ENCODE assay signal across 10 mouse cellular contexts in the genomic region with DNA sequence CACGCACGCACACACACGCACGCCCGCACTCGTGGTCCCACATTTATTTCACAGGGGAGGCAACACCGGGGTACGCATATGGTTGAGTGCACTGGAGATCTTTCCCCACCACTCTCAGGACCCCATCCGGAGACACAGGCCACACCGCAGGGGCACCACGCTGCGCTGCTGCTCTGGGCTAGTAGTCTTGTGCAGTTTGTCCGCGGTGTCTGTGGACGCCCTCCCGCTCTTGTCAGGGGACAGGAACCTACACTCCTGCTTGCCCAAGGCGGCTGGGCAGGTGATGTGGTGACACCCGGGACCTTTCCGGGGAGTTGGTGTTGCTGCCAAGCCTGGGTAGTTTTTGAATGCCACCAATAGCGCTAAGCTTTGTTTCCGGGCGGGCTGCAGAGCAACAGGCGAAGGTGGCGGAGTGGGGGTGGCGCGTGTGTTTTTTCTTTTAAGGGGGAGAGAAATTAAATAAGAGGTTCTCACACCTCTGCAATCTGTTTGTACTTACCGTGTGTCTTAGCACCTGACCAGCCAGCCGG. TPM values are rescaled to one million over a fixed set of nuclear protein-coding genes. Genes with fewer than 3 reads are reported as not detected.
A peak's percentile ranks its signal among the peaks of the same experiment; 100 is the strongest.
DNase-seq lines count a peak whose midpoint lies in the region; ATAC-seq lines count a peak whose summit lies in the region.
"Had no signal": no experiment of that assay in that cellular context is flagged by ENCODE, and none has a peak within 500 bp of the region (broad histone marks: within the 10 kb centered on the region; RNA-seq: fewer than 3 reads in every experiment).

No protein-coding gene starts in this region.

- no peaks in the 10 kb centered on the region for H3K36me3 ChIP-seq in heart, embryonic 13.5 days
- H3K36me3 ChIP-seq in limb, embryonic 13.5 days = no peaks in the 10 kb centered on the region

- peaks cover 100% of the 10 kb centered on the region for H3K27me3 ChIP-seq in heart, embryonic 13.5 days (replicated peaks)
- H3K27me3 ChIP-seq in limb, embryonic 13.5 days = peaks cover 90% of the 10 kb centered on the region

- peak overlapping the region; percentile 72; the same call in 1 of the 2 replicates for H3K4me2 ChIP-seq in heart, embryonic 13.5 days
- peak overlapping the region; percentile 90 for H3K4me2 ChIP-seq in limb, embryonic 13.5 days (replicated peaks)

- H3K9me3 ChIP-seq in heart, embryonic 13.5 days = no peaks in the 10 kb centered on the region
- no peaks in the 10 kb centered on the region for H3K9me3 ChIP-seq in limb, embryonic 13.5 days

- no peak overlapping the region for H3K9ac ChIP-seq in heart, embryonic 13.5 days
- H3K9ac ChIP-seq in limb, embryonic 13.5 days = peak overlapping the region; percentile 72
- H3K9ac ChIP-seq: liver, embryonic 14.5 days had no signal

- H3K27ac ChIP-seq in heart, embryonic 13.5 days (replicated peaks) = no peak overlapping the region
- peak overlapping the region; percentile 59; the same call in 1 of the 2 replicates for H3K27ac ChIP-seq in limb, embryonic 13.5 days
- H3K27ac ChIP-seq: liver, embryonic 14.5 days had no signal

- DNase-seq in heart, adult 8-10 months (ENCODE audit: low spot score) = no peak
- peak; percentile 41 for DNase-seq in thymus, postnatal 4 days
- no peak for DNase-seq in thymus, postnatal 0 days (ENCODE audit: low spot score)
- no peak for DNase-seq in spleen, adult 12 weeks (ENCODE audit: low spot score)
- DNase-seq in left cerebral cortex, postnatal 10 days (ENCODE audit: extremely low spot score in 1 of 2, low spot score in 2 of 2) = no peak
- no peak for DNase-seq in kidney, postnatal 36 days
- DNase-seq: thymus, adult 18-20 months had no signal

- intact Hi-C loops in left cerebral cortex, postnatal 10 days (cut with DNase I) = no loop called here

- H3K4me3 ChIP-seq in heart, embryonic 13.5 days = peak overlapping the region; percentile 49
- H3K4me3 ChIP-seq in limb, embryonic 13.5 days = peak overlapping the region; percentile 63

- peaks cover 50% of the 10 kb centered on the region for H3K4me1 ChIP-seq in heart, embryonic 13.5 days
- H3K4me1 ChIP-seq in limb, embryonic 13.5 days = peaks cover 76% of the 10 kb centered on the region

- 4% methylated on average over 28 of the region's 28 CpGs for WGBS in heart, embryonic 13.5 days
- WGBS in limb, embryonic 13.5 days = 1% methylated on average over 22 of the region's 28 CpGs

- no peak for ATAC-seq in heart, embryonic 13.5 days (ENCODE audit: extremely low read depth, insufficient number of reproducible peaks, low FRiP score, low TSS enrichment)
- ATAC-seq in limb, embryonic 13.5 days (ENCODE audit: low FRiP score, low read depth) = no peak

RNA-seq across cellular contexts. Expression of gene Crlf1, which starts 1.5 kb away (rescaled TPM):
- polyA plus RNA-seq in heart, embryonic 13.5 days (2015; fragmentation: Nextera tagmentation; extraction: Ambion mirVana) = 3.7 and 5.5 TPM in 2 replicates
- total RNA-seq in heart, adult 8-10 months (2022) = under 1 TPM in 2 of 4 experiments, not detected in 2; 0.57 to 0.97 TPM
- polyA plus RNA-seq in thymus, postnatal 0 days (2015; fragmentation: Nextera tagmentation; extraction: Ambion mirVana) = 0.10 and 0.27 TPM in 2 replicates
- polyA plus RNA-seq in limb, embryonic 13.5 days (2015; fragmentation: Nextera tagmentation; extraction: Ambion mirVana) = 83.3 and 85.0 TPM in 2 replicates
- 1 to 10 TPM; 7.0 to 9.5 TPM for total RNA-seq in left cerebral cortex, postnatal 10 days (2021)

RNA-seq across cellular contexts. Expression of gene Tmem59l, which starts 7.3 kb away (rescaled TPM):
- 0.45 and 0.76 TPM in 2 replicates for polyA plus RNA-seq in heart, embryonic 13.5 days (2015; fragmentation: Nextera tagmentation; extraction: Ambion mirVana)
- total RNA-seq in heart, adult 8-10 months (2022) = not detected
- 0.09 and 0.10 TPM in 2 replicates for polyA plus RNA-seq in thymus, postnatal 0 days (2015; fragmentation: Nextera tagmentation; extraction: Ambion mirVana)
- polyA plus RNA-seq in limb, embryonic 13.5 days (2015; fragmentation: Nextera tagmentation; extraction: Ambion mirVana) = 24.2 and 26.6 TPM in 2 replicates
- 100 to 1,000 TPM; 146 to 159 TPM for total RNA-seq in left cerebral cortex, postnatal 10 days (2021)

RNA-seq across cellular contexts. Expression of gene Rex1bd, which starts 12.1 kb away (rescaled TPM):
- polyA plus RNA-seq in heart, embryonic 13.5 days (2015; fragmentation: Nextera tagmentation; extraction: Ambion mirVana) = 116 and 125 TPM in 2 replicates
- total RNA-seq in heart, adult 8-10 months (2022) = 100 to 1,000 TPM; 118 to 133 (median 124) TPM
- polyA plus RNA-seq in thymus, postnatal 0 days (2015; fragmentation: Nextera tagmentation; extraction: Ambion mirVana) = 170 and 181 TPM in 2 replicates
- polyA plus RNA-seq in limb, embryonic 13.5 days (2015; fragmentation: Nextera tagmentation; extraction: Ambion mirVana) = 139 and 148 TPM in 2 replicates
- 100 to 1,000 TPM in 1 of 2 experiments, 10 to 100 TPM in 1; 95.1 to 106 TPM for total RNA-seq in left cerebral cortex, postnatal 10 days (2021)

RNA-seq across cellular contexts. Expression of gene Uba52, which starts 16.1 kb away (rescaled TPM):
- polyA plus RNA-seq in heart, embryonic 13.5 days (2015; fragmentation: Nextera tagmentation; extraction: Ambion mirVana) = 842 and 891 TPM in 2 replicates
- 1,000 to 10,000 TPM; 1,436 to 1,703 (median 1,558) TPM for total RNA-seq in heart, adult 8-10 months (2022)
- 1,327 and 1,441 TPM in 2 replicates for polyA plus RNA-seq in thymus, postnatal 0 days (2015; fragmentation: Nextera tagmentation; extraction: Ambion mirVana)
- 856 and 861 TPM in 2 replicates for polyA plus RNA-seq in limb, embryonic 13.5 days (2015; fragmentation: Nextera tagmentation; extraction: Ambion mirVana)
- total RNA-seq in left cerebral cortex, postnatal 10 days (2021) = 1,000 to 10,000 TPM in 1 of 2 experiments, 100 to 1,000 TPM in 1; 991 to 1,007 TPM

RNA-seq across cellular contexts. Expression of gene Klhl26, which starts 17.7 kb away (rescaled TPM):
- 11.2 and 12.4 TPM in 2 replicates for polyA plus RNA-seq in heart, embryonic 13.5 days (2015; fragmentation: Nextera tagmentation; extraction: Ambion mirVana)
- 1 to 10 TPM; 8.1 to 9.3 (median 8.4) TPM for total RNA-seq in heart, adult 8-10 months (2022)
- polyA plus RNA-seq in thymus, postnatal 0 days (2015; fragmentation: Nextera tagmentation; extraction: Ambion mirVana) = 8.0 and 8.4 TPM in 2 replicates
- 29.0 and 30.3 TPM in 2 replicates for polyA plus RNA-seq in limb, embryonic 13.5 days (2015; fragmentation: Nextera tagmentation; extraction: Ambion mirVana)
- total RNA-seq in left cerebral cortex, postnatal 10 days (2021) = 10 to 100 TPM; 33.1 to 33.8 TPM

Comparison
In these comparisons a context has a peak if more than half of its experiments do, and no peak if none do; other contexts are left out.
1. RNA of gene Crlf1, which starts 1.5 kb away (polyA plus RNA-seq): 83.3 to 85.0 TPM in limb, embryonic 13.5 days; 3.7 to 5.5 TPM in heart, embryonic 13.5 days and 0.10 to 0.27 TPM in thymus, postnatal 0 days; every median in the first group is over 10 times any median in the second.
2. RNA of gene Tmem59l, which starts 7.3 kb away (polyA plus RNA-seq): 24.2 to 26.6 TPM in limb, embryonic 13.5 days; 0.45 to 0.76 TPM in heart, embryonic 13.5 days and 0.09 to 0.10 TPM in thymus, postnatal 0 days; every median in the first group is over 10 times any median in the second.